Mouse (Mus musculus): Measurements from ENCODE around the gene Prkab2. TPM values are rescaled to one million over a fixed set of nuclear protein-coding genes. Genes with fewer than 3 reads are reported as not detected.

Prkab2 gene
- total and polyA plus RNA-seq, 2 experiments from 2014 or later: 18.1 to 24.5 TPM

DNA sequence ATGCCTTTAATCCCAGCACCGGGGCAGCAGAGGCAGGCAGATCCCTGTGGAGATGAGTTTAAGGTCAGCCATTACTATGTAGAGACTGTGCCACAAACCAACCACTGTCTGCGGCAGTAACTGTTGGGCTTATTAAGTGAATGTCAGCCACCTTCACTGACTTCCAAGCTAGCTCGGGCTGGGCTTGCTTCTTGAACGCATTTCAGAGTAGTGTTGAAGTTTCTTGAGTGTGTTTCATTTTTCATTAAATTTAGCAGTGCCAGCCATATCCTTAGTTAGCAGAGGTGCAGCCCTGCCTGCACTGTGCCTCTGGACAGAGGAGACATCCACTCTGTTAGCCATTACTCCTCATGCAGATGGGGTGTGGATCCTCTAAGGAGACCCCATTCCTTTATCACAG, 27.2 kb upstream of the Prkab2 start:
- no peak overlapping the region for H3K4me2 ChIP-seq (ENCODE audit: low read depth)
- no peaks in the 10 kb centered on the region for H3K36me3 ChIP-seq (ENCODE audit: insufficient read depth)
- TF ChIP-seq CTCF (IDR thresholded peaks at IDR 0.05; ENCODE audit: low read depth): no peak
- H3K27me3 ChIP-seq (ENCODE audit: insufficient read depth, low read length): no peaks in the 10 kb centered on the region
- 90% methylated on average over 4 of the region's 4 CpGs for WGBS
- no peak overlapping the region for H3K27ac ChIP-seq (ENCODE audit: low read depth, low read length)
- H3K9ac ChIP-seq: no peak overlapping the region
- H3K4me1 ChIP-seq (ENCODE audit: insufficient read depth): no peaks in the 10 kb centered on the region
- H3K4me3 ChIP-seq (ENCODE audit: low read depth, low read length): no peak overlapping the region
- DNase-seq: no peak
- no peaks in the 10 kb centered on the region for H3K9me3 ChIP-seq (ENCODE audit: low read length)
- ATAC-seq: no peak

GRCm38 (mm10) chr3:97631258-97631860, 26.6 kb upstream of the Prkab2 start:
- Histone ChIP-seq H3K4me2 (ENCODE audit: low read depth) (no peak overlapping the region), H3K27me3 (ENCODE audit: insufficient read depth, low read length) (no peaks in the 10 kb centered on the region), H3K9ac (no peak overlapping the region), H3K4me1 (ENCODE audit: insufficient read depth) (no peaks in the 10 kb centered on the region), H3K9me3 (ENCODE audit: low read length) (no peaks in the 10 kb centered on the region), H3K27ac (ENCODE audit: low read depth, low read length) (no peak overlapping the region), H3K36me3 (ENCODE audit: insufficient read depth) (no peaks in the 10 kb centered on the region), H3K4me3 (ENCODE audit: low read depth, low read length) (no peak overlapping the region)
- 89% methylated on average over 8 of the region's 8 CpGs for WGBS
- ATAC-seq: no peak
- DNase-seq: no peak
- no peak for TF ChIP-seq CTCF (IDR thresholded peaks at IDR 0.05; ENCODE audit: low read depth)

DNA sequence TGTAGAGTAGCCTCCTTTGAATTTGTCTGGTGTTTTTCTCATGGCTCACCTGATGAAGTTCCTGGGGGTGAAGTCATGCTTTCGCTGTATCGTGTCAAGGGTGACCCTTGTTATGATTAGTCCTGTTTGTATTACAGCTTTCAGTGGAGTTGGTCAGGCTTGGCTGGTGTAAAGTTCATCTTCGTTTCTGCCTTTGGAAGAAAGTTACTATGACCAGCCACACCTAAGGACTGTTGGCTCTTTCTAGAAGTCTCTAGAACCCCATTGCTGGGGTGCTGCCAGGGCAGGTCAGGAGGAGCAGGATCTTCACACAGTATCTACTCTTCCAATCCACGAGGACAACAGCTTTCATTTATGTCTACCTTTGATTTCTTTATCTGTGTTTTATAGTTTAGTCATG, 24.5 kb upstream of the Prkab2 start:
- ATAC-seq (no peak), DNase-seq (no peak)
- H3K4me3 ChIP-seq (ENCODE audit: low read depth, low read length): no peak overlapping the region
- H3K4me1 ChIP-seq (ENCODE audit: insufficient read depth): no peaks in the 10 kb centered on the region
- H3K36me3 ChIP-seq (ENCODE audit: insufficient read depth): no peaks in the 10 kb centered on the region
- no peak for TF ChIP-seq CTCF (IDR thresholded peaks at IDR 0.05; ENCODE audit: low read depth)
- no peak overlapping the region for H3K9ac ChIP-seq
- no peak overlapping the region for H3K4me2 ChIP-seq (ENCODE audit: low read depth)
- no peaks in the 10 kb centered on the region for H3K27me3 ChIP-seq (ENCODE audit: insufficient read depth, low read length)
- no peak overlapping the region for H3K27ac ChIP-seq (ENCODE audit: low read depth, low read length)
- no peaks in the 10 kb centered on the region for H3K9me3 ChIP-seq (ENCODE audit: low read length)
- WGBS: 83% methylated on average over 4 of the region's 4 CpGs

DNA sequence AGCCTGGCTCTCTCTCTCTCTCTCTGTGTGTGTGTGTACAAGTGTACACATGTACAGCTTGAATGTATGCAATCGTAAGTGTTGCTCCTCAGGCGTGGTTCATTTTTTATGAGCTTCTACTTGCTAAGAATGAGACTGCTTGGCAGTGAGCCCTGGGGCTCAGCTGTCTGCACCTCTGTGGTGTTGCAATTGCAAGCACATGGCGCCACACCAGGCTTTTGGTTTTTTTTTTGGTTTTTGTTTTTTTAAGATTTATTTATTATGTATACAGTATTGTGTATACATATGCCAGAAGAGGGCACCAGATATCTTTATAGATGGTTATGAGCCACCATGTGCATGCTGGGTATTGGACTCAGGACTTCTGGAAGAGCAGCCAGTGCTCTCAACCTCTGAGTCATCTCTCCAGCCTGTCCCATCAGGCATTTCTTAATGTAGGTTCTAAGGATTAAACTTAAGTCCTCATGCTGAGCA, 23.7 kb upstream of the Prkab2 start:
- no peaks in the 10 kb centered on the region for H3K36me3 ChIP-seq (ENCODE audit: insufficient read depth)
- H3K4me3 ChIP-seq (ENCODE audit: low read depth, low read length): no peak overlapping the region
- H3K9ac ChIP-seq: no peak overlapping the region
- TF ChIP-seq CTCF (IDR thresholded peaks at IDR 0.05; ENCODE audit: low read depth): no peak
- DNase-seq (no peak), ATAC-seq (no peak)
- 76% methylated on average over 3 of the region's 3 CpGs for WGBS
- H3K27me3 ChIP-seq (ENCODE audit: insufficient read depth, low read length): no peaks in the 10 kb centered on the region
- no peaks in the 10 kb centered on the region for H3K4me1 ChIP-seq (ENCODE audit: insufficient read depth)
- H3K9me3 ChIP-seq (ENCODE audit: low read length): no peaks in the 10 kb centered on the region
- no peak overlapping the region for H3K4me2 ChIP-seq (ENCODE audit: low read depth)
- no peak overlapping the region for H3K27ac ChIP-seq (ENCODE audit: low read depth, low read length)

DNA sequence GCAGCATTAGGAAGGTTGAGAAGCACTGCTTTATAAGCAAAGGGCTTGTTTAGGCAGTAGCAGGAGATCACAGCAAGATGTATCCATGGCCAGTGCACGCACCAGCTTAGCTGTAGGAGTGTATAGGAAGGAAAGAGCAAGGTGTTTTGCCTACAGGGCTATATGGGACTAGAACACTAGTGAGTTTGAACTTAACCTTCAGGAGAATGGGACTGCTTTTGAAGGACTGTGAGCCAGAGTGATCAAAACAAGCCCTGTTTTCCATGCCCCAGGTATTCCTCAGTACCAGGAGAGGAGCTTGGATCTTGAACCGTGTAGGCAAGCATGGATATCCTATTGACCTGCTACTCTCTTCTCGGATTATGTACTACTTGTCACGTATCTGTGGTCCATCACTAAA, 16.6 kb upstream of the Prkab2 start:
- no peak for TF ChIP-seq CTCF (IDR thresholded peaks at IDR 0.05; ENCODE audit: low read depth)
- 88% methylated on average over 4 of the region's 4 CpGs for WGBS

GRCm38 (mm10) chr3:97642001-97642400, 16.0 kb upstream of the Prkab2 start:
- Histone ChIP-seq H3K9ac (no peak overlapping the region), H3K27me3 (ENCODE audit: insufficient read depth, low read length) (no peaks in the 10 kb centered on the region), H3K4me3 (ENCODE audit: low read depth, low read length) (no peak overlapping the region), H3K36me3 (ENCODE audit: insufficient read depth) (no peaks in the 10 kb centered on the region), H3K4me2 (ENCODE audit: low read depth) (no peak overlapping the region), H3K27ac (ENCODE audit: low read depth, low read length) (no peak overlapping the region), H3K4me1 (ENCODE audit: insufficient read depth) (no peaks in the 10 kb centered on the region), H3K9me3 (ENCODE audit: low read length) (no peaks in the 10 kb centered on the region)
- TF ChIP-seq CTCF (IDR thresholded peaks at IDR 0.05; ENCODE audit: low read depth): no peak
- 89% methylated on average over 9 of the region's 9 CpGs for WGBS
- no peak for ATAC-seq
- no peak for DNase-seq

More for the DNA sequence above, 16.6 kb upstream of the Prkab2 start:
- no peaks in the 10 kb centered on the region for H3K9me3 ChIP-seq (ENCODE audit: low read length)
- H3K36me3 ChIP-seq (ENCODE audit: insufficient read depth): no peaks in the 10 kb centered on the region
- no peak overlapping the region for H3K27ac ChIP-seq (ENCODE audit: low read depth, low read length)
- H3K27me3 ChIP-seq (ENCODE audit: insufficient read depth, low read length): no peaks in the 10 kb centered on the region
- H3K4me1 ChIP-seq (ENCODE audit: insufficient read depth): no peaks in the 10 kb centered on the region
- DNase-seq: no peak
- no peak overlapping the region for H3K4me3 ChIP-seq (ENCODE audit: low read depth, low read length)
- no peak overlapping the region for H3K9ac ChIP-seq
- no peak overlapping the region for H3K4me2 ChIP-seq (ENCODE audit: low read depth)
- ATAC-seq: no peak

DNA sequence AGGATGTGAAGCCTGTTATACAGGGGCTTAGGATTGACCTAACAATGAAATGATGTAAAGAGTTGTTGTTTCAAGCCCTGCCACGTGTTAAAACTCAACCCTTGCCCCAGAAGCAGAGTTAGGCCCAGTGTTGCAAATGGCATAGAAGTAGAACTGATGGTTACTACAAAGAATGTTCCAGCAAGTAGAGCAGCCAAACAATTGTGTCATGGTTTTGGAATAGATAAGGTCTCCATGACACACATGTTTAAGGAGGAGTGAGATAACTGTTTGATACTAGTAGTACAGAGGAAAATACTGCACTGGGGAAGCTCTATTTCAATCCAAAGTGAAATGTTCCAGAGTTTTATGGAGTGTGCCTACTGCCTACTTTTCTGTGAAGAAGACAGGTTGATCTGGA, 9.5 kb upstream of the Prkab2 start:
- Histone ChIP-seq H3K9me3 (ENCODE audit: low read length) (no peaks in the 10 kb centered on the region), H3K27ac (ENCODE audit: low read depth, low read length) (no peak overlapping the region), H3K4me1 (ENCODE audit: insufficient read depth) (no peaks in the 10 kb centered on the region), H3K27me3 (ENCODE audit: insufficient read depth, low read length) (no peaks in the 10 kb centered on the region), H3K36me3 (ENCODE audit: insufficient read depth) (no peaks in the 10 kb centered on the region), H3K4me2 (ENCODE audit: low read depth) (no peak overlapping the region), H3K4me3 (ENCODE audit: low read depth, low read length) (no peak overlapping the region), H3K9ac (no peak overlapping the region)
- WGBS: 42% methylated on average over 1 of the region's 1 CpGs
- no peak for ATAC-seq
- DNase-seq: no peak
- no peak for TF ChIP-seq CTCF (IDR thresholded peaks at IDR 0.05; ENCODE audit: low read depth)

All from forebrain, postnatal 0 days (tissue).